Mouse (Mus musculus): ENCODE results near the gene Hnrnpm. TPM values are rescaled to one million over a fixed set of nuclear protein-coding genes. Genes with fewer than 3 reads are reported as not detected.

The Hnrnpm gene
- total and polyA plus RNA-seq, 3 experiments: 203 to 473 (median 420) TPM

DNA sequence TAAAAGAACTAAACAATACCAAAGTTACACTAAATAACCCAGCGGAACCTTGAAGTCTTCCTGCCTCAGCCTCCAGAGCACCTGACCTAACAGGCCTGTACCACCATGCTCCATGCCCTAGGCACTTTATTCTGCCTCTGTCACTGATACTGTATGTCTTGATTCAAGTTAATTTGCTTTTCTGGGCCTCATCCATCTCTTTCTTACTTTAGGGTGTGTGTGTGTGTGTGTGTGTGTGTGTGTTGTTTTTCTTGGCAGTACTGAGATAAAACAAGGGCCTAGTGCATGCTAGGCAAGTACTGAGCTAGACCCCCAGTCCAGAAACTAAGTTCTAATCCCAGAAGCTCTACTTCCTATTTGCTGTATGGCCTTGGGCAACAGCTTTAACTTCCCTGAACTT is 30.6 kb upstream of the Hnrnpm start:
- Histone ChIP-seq H3K36me3 (ENCODE audit: control insufficient read depth in 1 of 2, insufficient read depth in 2 of 2, low read length in 2 of 2) (peaks cover 0 to 28% of the 10 kb centered on the region in 2 experiments; a peak in 2 of 4 replicates), H3K9me3 (replicated peaks; ENCODE audit: insufficient read depth, low read length) (no peaks in the 10 kb centered on the region), H3K4me3 (ENCODE audit: control insufficient read depth in 1 of 2, insufficient read depth in 1 of 2, low read depth in 2 of 2, low read length in 2 of 2) (no peak overlapping the region), H3K9ac (ENCODE audit: control insufficient read depth, low read depth, low read length, poor library complexity, severe bottlenecking) (no peak overlapping the region), H3K79me2 (ENCODE audit: control insufficient read depth, insufficient read depth, low read length, poor library complexity) (peaks cover 3% of the 10 kb centered on the region; the same call in 1 of the 2 replicates), H3K27ac (ENCODE audit: control insufficient read depth, low read depth, low read length) (no peak overlapping the region), H3K4me1 (ENCODE audit: control insufficient read depth in 1 of 2, insufficient read depth in 2 of 2, low read length in 2 of 2) (peaks cover 17 to 28% of the 10 kb centered on the region in 2 experiments), H3K27me3 (ENCODE audit: control insufficient read depth in 1 of 2, insufficient read depth in 2 of 2, low read length in 2 of 2) (no peaks in the 10 kb centered on the region)
- TF ChIP-seq MXI1 (IDR thresholded peaks at IDR 0.05; ENCODE audit: low read depth, low read length): no peak
- TF ChIP-seq MEF2A (IDR thresholded peaks at IDR 0.05; ENCODE audit: extremely low read depth, insufficient replicate concordance, low read depth, low read length, poor library complexity, severe bottlenecking): no peak
- peak; percentile 30 for DNase-seq (ENCODE audit: low read depth, low spot score)

- Histone ChIP-seq H3K27me3 (ENCODE audit: control insufficient read depth in 1 of 2, insufficient read depth in 2 of 2, low read length in 2 of 2) (no peaks in the 10 kb centered on the region), H3K79me2 (ENCODE audit: control insufficient read depth, insufficient read depth, low read length, poor library complexity) (peaks cover 3% of the 10 kb centered on the region; the same call in 1 of the 2 replicates), H3K9me3 (replicated peaks; ENCODE audit: insufficient read depth, low read length) (no peaks in the 10 kb centered on the region), H3K4me1 (ENCODE audit: control insufficient read depth in 1 of 2, insufficient read depth in 2 of 2, low read length in 2 of 2) (peaks cover 17 to 38% of the 10 kb centered on the region in 2 experiments), H3K4me3 (ENCODE audit: control insufficient read depth in 1 of 2, insufficient read depth in 1 of 2, low read depth in 2 of 2, low read length in 2 of 2) (no peak overlapping the region), H3K27ac (ENCODE audit: control insufficient read depth, low read depth, low read length) (peak overlapping the region; percentile 17; the same call in 1 of the 2 replicates), H3K36me3 (ENCODE audit: control insufficient read depth in 1 of 2, insufficient read depth in 2 of 2, low read length in 2 of 2) (peaks cover 0 to 30% of the 10 kb centered on the region in 2 experiments; a peak in 2 of 4 replicates), H3K9ac (ENCODE audit: control insufficient read depth, low read depth, low read length, poor library complexity, severe bottlenecking) (no peak overlapping the region)
- DNase-seq (ENCODE audit: low read depth, low spot score): peak; percentile 50
- TF ChIP-seq GATA1 (IDR thresholded peaks at IDR 0.05; ENCODE audit: low read depth, low read length) (peak; percentile 66), TAL1 (IDR thresholded peaks at IDR 0.05; ENCODE audit: low read length) (peak; percentile 78), TCF12 (IDR thresholded peaks at IDR 0.05; ENCODE audit: low read depth, low read length) (peak; percentile 66), EP300 (IDR thresholded peaks at IDR 0.05; ENCODE audit: low read depth in 1 of 2, low read length in 2 of 2) (peak; percentile 40 to 45; a peak in 2 of 4 replicates), ETS1 (IDR thresholded peaks at IDR 0.05; ENCODE audit: low read depth, low read length) (no peak)
Measured at GRCm38 (mm10) chr17:33714779-33715178, 28.1 kb upstream of the Hnrnpm start.

DNA sequence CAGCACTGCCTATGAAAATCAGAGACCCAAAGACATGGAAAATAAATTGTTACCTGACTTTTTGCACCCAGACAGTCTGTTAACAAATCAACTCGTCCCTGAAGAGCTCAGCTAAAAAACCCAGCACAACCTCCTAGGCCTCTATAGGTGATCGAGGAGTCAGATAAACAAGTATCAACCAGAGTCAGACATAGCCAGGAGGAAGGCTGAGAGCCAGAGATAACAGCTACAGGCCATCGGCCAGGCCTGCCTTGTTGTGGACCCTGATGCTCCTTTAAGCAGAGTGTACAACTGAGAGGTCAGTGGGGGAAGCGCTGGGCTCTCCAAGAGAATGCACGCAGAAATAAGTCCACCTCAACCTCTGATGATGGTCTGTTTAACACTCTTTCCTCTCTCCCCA is 26.6 kb upstream of the Hnrnpm start:
- H3K9me3 ChIP-seq (replicated peaks; ENCODE audit: insufficient read depth, low read length): no peaks in the 10 kb centered on the region
- H3K27ac ChIP-seq (ENCODE audit: control insufficient read depth, low read depth, low read length): peak overlapping the region; percentile 92
- H3K9ac ChIP-seq (ENCODE audit: control insufficient read depth, low read depth, low read length, poor library complexity, severe bottlenecking): peak overlapping the region; percentile 25
- H3K4me3 ChIP-seq (ENCODE audit: control insufficient read depth in 1 of 2, insufficient read depth in 1 of 2, low read depth in 2 of 2, low read length in 2 of 2): peak overlapping the region; percentile 16 to 36
- peaks cover 17 to 37% of the 10 kb centered on the region in 2 experiments for H3K4me1 ChIP-seq (ENCODE audit: control insufficient read depth in 1 of 2, insufficient read depth in 2 of 2, low read length in 2 of 2)
- peaks cover 0 to 26% of the 10 kb centered on the region in 2 experiments; a peak in 2 of 4 replicates for H3K36me3 ChIP-seq (ENCODE audit: control insufficient read depth in 1 of 2, insufficient read depth in 2 of 2, low read length in 2 of 2)
- DNase-seq (ENCODE audit: low read depth, low spot score): peak; percentile 83
- no peaks in the 10 kb centered on the region for H3K27me3 ChIP-seq (ENCODE audit: control insufficient read depth in 1 of 2, insufficient read depth in 2 of 2, low read length in 2 of 2)
- H3K79me2 ChIP-seq (ENCODE audit: control insufficient read depth, insufficient read depth, low read length, poor library complexity): peaks cover 1% of the 10 kb centered on the region; the same call in 1 of the 2 replicates
- TF ChIP-seq MAX (IDR thresholded peaks at IDR 0.05; ENCODE audit: low read length) (0 out of 2 replicates have a peak, but pooled peaks have one; percentile 13), SMC3 (IDR thresholded peaks at IDR 0.05; ENCODE audit: low read depth, low read length) (no peak), MAZ (IDR thresholded peaks at IDR 0.05; ENCODE audit: low read depth, low read length) (peak; percentile 69; the same call in 1 of the 2 replicates), NRF1 (IDR thresholded peaks at IDR 0.05; ENCODE audit: insufficient read depth, low read depth, low read length, poor library complexity, severe bottlenecking) (no peak), JUND (IDR thresholded peaks at IDR 0.05; ENCODE audit: low read depth, low read length) (peak; percentile 64; the same call in 1 of the 2 replicates), RAD21 (IDR thresholded peaks at IDR 0.05; ENCODE audit: low read depth, low read length) (no peak), POLR2AphosphoS5 (IDR thresholded peaks at IDR 0.05; ENCODE audit: borderline replicate concordance, low read depth, low read length) (no peak), GABPA (IDR thresholded peaks at IDR 0.05; ENCODE audit: low read depth, low read length) (no peak), E2F4 (IDR thresholded peaks at IDR 0.05; ENCODE audit: borderline replicate concordance, low read depth, low read length) (no peak), CTCF (IDR thresholded peaks at IDR 0.05 in 2 of 3, conservative IDR thresholded peaks at IDR 0.05 in 1 of 3; ENCODE audit: control insufficient read depth in 1 of 3, insufficient read depth in 1 of 3, low read depth in 2 of 3, low read length in 3 of 3, poor library complexity in 1 of 3, severe bottlenecking in 1 of 3) (no peak), TCF12 (IDR thresholded peaks at IDR 0.05; ENCODE audit: low read depth, low read length) (peak; percentile 99), CHD2 (IDR thresholded peaks at IDR 0.05; ENCODE audit: low read length) (peak; percentile 73), RCOR1 (IDR thresholded peaks at IDR 0.05; ENCODE audit: low read depth, low read length) (peak; percentile 92), MYC (IDR thresholded peaks at IDR 0.05; ENCODE audit: low read depth, low read length) (peak; percentile 60; the same call in 1 of the 2 replicates), ETS1 (IDR thresholded peaks at IDR 0.05; ENCODE audit: low read depth, low read length) (peak; percentile 85), POLR2AphosphoS2 (IDR thresholded peaks at IDR 0.05; ENCODE audit: low read length) (peak; percentile 68; the same call in 1 of the 2 replicates), EP300 (IDR thresholded peaks at IDR 0.05; ENCODE audit: low read depth in 1 of 2, low read length in 2 of 2) (peak; percentile 98 to 99), MYB (IDR thresholded peaks at IDR 0.05; ENCODE audit: low read depth, low read length) (no peak; the same call in 1 of the 2 replicates), MEF2A (IDR thresholded peaks at IDR 0.05; ENCODE audit: extremely low read depth, insufficient replicate concordance, low read depth, low read length, poor library complexity, severe bottlenecking) (peak; percentile 50; the same call in 1 of the 2 replicates), ZMIZ1 (IDR thresholded peaks at IDR 0.05; ENCODE audit: low read depth, low read length) (peak; percentile 63; the same call in 1 of the 2 replicates), MXI1 (IDR thresholded peaks at IDR 0.05; ENCODE audit: low read depth, low read length) (peak; percentile 21; the same call in 1 of the 2 replicates)
